Mouse (Mus musculus) left cerebral cortex, adult 18-20 months (tissue): ENCODE data around the gene Atp5l. TPM values are rescaled to one million over a fixed set of nuclear protein-coding genes. Genes with fewer than 3 reads are reported as not detected.

Experiments
- DNase-seq, 2 experiments: peaks; one replicate each; pipeline ENCODE4 v3.0.0; 2021 to 2022; ENCODE audit warnings: low spot score in 2 of 2, mixed read lengths in 1 of 2
- total RNA-seq, 2 experiments: library from RNA; stranded (reverse); gene quantifications; 2 replicates each; pipeline ENCODE4 v1.2.3; 2021

Gene Atp5l
- total RNA-seq, 2 experiments from 2014 or later: 316 to 362 TPM

DNA sequence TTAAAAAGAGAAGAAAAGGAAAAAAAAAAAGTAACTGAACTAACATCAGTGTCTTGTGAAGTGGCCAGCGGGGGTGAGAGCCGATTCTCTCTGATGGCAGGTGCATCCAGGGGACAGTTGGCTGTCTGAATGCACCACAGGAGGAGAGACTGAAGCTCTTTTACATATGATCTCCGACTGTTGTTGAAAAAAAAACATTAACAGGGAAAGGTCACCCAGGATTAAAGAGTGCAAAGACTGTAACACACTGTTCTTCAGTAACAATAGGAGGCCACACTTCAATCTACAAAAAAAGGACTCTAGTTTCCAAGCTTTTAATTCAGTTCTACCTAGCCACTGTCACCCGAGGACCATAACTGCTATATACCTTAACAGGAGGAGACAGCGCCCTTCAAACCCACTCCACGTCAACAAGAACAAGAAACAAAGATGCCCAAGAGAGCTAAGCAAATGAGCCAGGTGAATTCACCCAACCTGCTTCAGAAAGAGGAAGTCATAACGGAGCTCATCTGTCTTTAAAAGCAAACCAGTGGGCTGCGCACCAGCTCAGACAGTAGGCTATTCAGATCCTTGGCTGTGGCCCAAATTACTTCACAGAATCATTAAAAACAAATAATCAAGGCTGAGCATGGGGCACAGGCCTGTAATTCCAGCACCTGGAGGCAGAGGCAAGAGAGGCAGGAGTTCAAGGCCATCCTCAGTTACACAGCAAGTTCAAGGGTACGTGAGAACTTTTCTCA, 53.9 kb downstream of the Atp5l start:
- no peak for DNase-seq

Other genes starting within 250 kb of the Atp5l start
- not detected for gene Treh, start 247.5 kb downstream of the Atp5l start, total RNA-seq
- gene Phldb1, start 185.5 kb downstream of the Atp5l start, total RNA-seq: 10 to 100 TPM; 59.0 to 67.4 TPM
- gene Arcn1, start 152.9 kb downstream of the Atp5l start, total RNA-seq: 10 to 100 TPM; 90.0 to 95.3 TPM
- 10 to 100 TPM; 67.8 to 72.0 TPM for gene Ift46, start 152.8 kb downstream of the Atp5l start, total RNA-seq
- gene Tmem25, start 121.4 kb downstream of the Atp5l start, total RNA-seq: 10 to 100 TPM; 52.2 to 66.1 TPM
- gene Ttc36, start 117.7 kb downstream of the Atp5l start, total RNA-seq: under 1 TPM; 0.80 to 0.95 TPM
- gene Kmt2a, start 39.4 kb downstream of the Atp5l start, total RNA-seq: 10 to 100 TPM; 84.1 to 88.1 TPM
- 10 to 100 TPM; 66.7 to 69.0 TPM for gene Ube4a, start 44.9 kb upstream of the Atp5l start, total RNA-seq
- not detected for gene Cd3g, start 59.7 kb upstream of the Atp5l start, total RNA-seq
- gene Cd3d, start 61.0 kb upstream of the Atp5l start, total RNA-seq: not detected
- gene Cd3e, start 88.9 kb upstream of the Atp5l start, total RNA-seq: not detected
- 1 to 10 TPM; 1.9 TPM for gene Mpzl2, start 119.1 kb upstream of the Atp5l start, total RNA-seq
- 1 to 10 TPM; 4.5 to 5.2 TPM for gene Mpzl3, start 134.4 kb upstream of the Atp5l start, total RNA-seq
- 1 to 10 TPM in 1 of 2 experiments, under 1 TPM in 1; 0.35 to 1.3 TPM for gene Jaml, start 158.4 kb upstream of the Atp5l start, total RNA-seq
- gene Scn2b, start 197.0 kb upstream of the Atp5l start, total RNA-seq: 100 to 1,000 TPM; 267 to 274 TPM
- gene Scn4b, start 217.7 kb upstream of the Atp5l start, total RNA-seq: 10 to 100 TPM; 87.0 to 91.4 TPM